Mouse (Mus musculus): ENCODE data around the gene Dnajc7.

- TF ChIP-seq POLR2A (IDR thresholded peaks at IDR 0.05; ENCODE audit: borderline replicate concordance, extremely low read depth, insufficient read depth, insufficient read length, poor library complexity, severe bottlenecking) = no peak
- TF ChIP-seq CTCF (IDR thresholded peaks at IDR 0.05; ENCODE audit: borderline replicate concordance, extremely low read depth, insufficient read depth, insufficient read length) = no peak
These were observed 43.7 kb downstream of the Dnajc7 start for GRCm38 (mm10) chr11:100576256-100576655.

Measured in brain, embryonic 14.5 days (tissue).